ENCODE assay signal across 10 mouse cellular contexts in genomic region chr12:79506421-79506820, GRCm38 (mm10).
DNase-seq lines count a peak whose midpoint lies in the region; ATAC-seq and TF ChIP-seq lines count a peak whose summit lies in the region.
"Had no signal": no experiment of that assay in that cellular context is flagged by ENCODE, and none has a peak within 500 bp of the region (broad histone marks: within the 10 kb centered on the region; RNA-seq: fewer than 3 reads in every experiment).

No protein-coding gene starts in this region.

- peak; percentile 39 for DNase-seq in gastrocnemius, adult 2 months
- no peak for DNase-seq in gastrocnemius, postnatal 10 days
- DNase-seq in lung, postnatal 0 days (ENCODE audit: low spot score): no peak
- DNase-seq in kidney, adult 9 months: peak; percentile 63
- DNase-seq in layer of hippocampus, adult 11-12 months (ENCODE audit: low spot score): no peak
- DNase-seq in left cerebral cortex, adult 8-10 months (ENCODE audit: low spot score in 2 of 2): no peak

- intact Hi-C loops in gastrocnemius, adult 2 months (cut with DNase I): no loop called here

- no peak overlapping the region for H3K4me3 ChIP-seq in gastrocnemius, adult 2 months
- no peak overlapping the region for H3K4me3 ChIP-seq in lung, embryonic 16.5 days (ENCODE audit: low read length)
- H3K4me3 ChIP-seq in lung, postnatal 0 days (ENCODE audit: low read depth, low read length): no peak overlapping the region
- H3K4me3 ChIP-seq in stomach, embryonic 14.5 days (ENCODE audit: low read depth, low read length): no peak overlapping the region
- H3K4me3 ChIP-seq: midbrain, embryonic 12.5 days had no signal

- WGBS in lung, embryonic 16.5 days: 42% methylated on average over 4 of the region's 4 CpGs
- WGBS in lung, postnatal 0 days: 40% methylated on average over 4 of the region's 4 CpGs
- WGBS in stomach, embryonic 14.5 days: 44% methylated on average over 4 of the region's 4 CpGs

- no peak overlapping the region for H3K4me2 ChIP-seq in lung, embryonic 16.5 days (ENCODE audit: low read depth, low read length)
- H3K4me2 ChIP-seq in lung, postnatal 0 days (replicated peaks; ENCODE audit: low read depth, low read length): no peak overlapping the region
- H3K4me2 ChIP-seq in stomach, embryonic 14.5 days (replicated peaks; ENCODE audit: low read depth, low read length): no peak overlapping the region
- H3K4me2 ChIP-seq: midbrain, embryonic 12.5 days had no signal

- H3K9ac ChIP-seq in lung, embryonic 16.5 days (ENCODE audit: low read length): no peak overlapping the region
- H3K9ac ChIP-seq in lung, postnatal 0 days (replicated peaks; ENCODE audit: low read depth): no peak overlapping the region
- H3K9ac ChIP-seq in stomach, embryonic 14.5 days (replicated peaks; ENCODE audit: low read depth, low read length): no peak overlapping the region
- H3K9ac ChIP-seq: midbrain, embryonic 12.5 days had no signal

- no peaks in the 10 kb centered on the region for H3K27me3 ChIP-seq in lung, embryonic 16.5 days (ENCODE audit: control insufficient read depth, insufficient read depth, low read depth, low read length)
- H3K27me3 ChIP-seq in lung, postnatal 0 days (replicated peaks; ENCODE audit: insufficient read depth, low read length): no peaks in the 10 kb centered on the region
- H3K27me3 ChIP-seq in stomach, embryonic 14.5 days (ENCODE audit: control insufficient read depth, insufficient read depth, low read length): no peaks in the 10 kb centered on the region
- H3K27me3 ChIP-seq: midbrain, embryonic 12.5 days had no signal

- ATAC-seq in lung, embryonic 16.5 days (ENCODE audit: low read depth): no peak
- no peak for ATAC-seq in lung, postnatal 0 days
- ATAC-seq in stomach, embryonic 14.5 days (ENCODE audit: insufficient number of reproducible peaks, insufficient read depth, low FRiP score, low read depth): peak; percentile 38; the same call in 1 of the 2 replicates
- ATAC-seq: CD4-positive, CD25-positive, alpha-beta regulatory T cell, adult 4 months had no signal

- peak overlapping the region; percentile 67 for H3K27ac ChIP-seq in gastrocnemius, adult 2 months
- peak overlapping the region; percentile 61; the same call in 1 of the 2 replicates for H3K27ac ChIP-seq in lung, embryonic 16.5 days (ENCODE audit: low read length)
- no peak overlapping the region for H3K27ac ChIP-seq in lung, postnatal 0 days (ENCODE audit: low read length)
- H3K27ac ChIP-seq in stomach, embryonic 14.5 days (ENCODE audit: low read length): peak overlapping the region; percentile 91

- no peak for TF ChIP-seq EP300 in lung, postnatal 0 days (IDR thresholded peaks at IDR 0.05)

- peaks cover 40% of the 10 kb centered on the region for H3K4me1 ChIP-seq in lung, embryonic 16.5 days (replicated peaks; ENCODE audit: control insufficient read depth, insufficient read depth, low read length)
- peaks cover 13% of the 10 kb centered on the region; the same call in 1 of the 2 replicates for H3K4me1 ChIP-seq in lung, postnatal 0 days (ENCODE audit: insufficient read depth, low read depth, low read length)
- peaks cover 40% of the 10 kb centered on the region for H3K4me1 ChIP-seq in stomach, embryonic 14.5 days (ENCODE audit: control insufficient read depth, insufficient read depth, low read length)

- TF ChIP-seq CTCF in gastrocnemius, adult 2 months (IDR thresholded peaks at IDR 0.05): no peak
- TF ChIP-seq CTCF in lung, postnatal 0 days (IDR thresholded peaks at IDR 0.05): no peak

- H3K36me3 ChIP-seq in lung, embryonic 16.5 days (ENCODE audit: control insufficient read depth, insufficient read depth, low read length): no peaks in the 10 kb centered on the region
- H3K36me3 ChIP-seq in lung, postnatal 0 days (ENCODE audit: insufficient read depth, low read length): no peaks in the 10 kb centered on the region
- no peaks in the 10 kb centered on the region for H3K36me3 ChIP-seq in stomach, embryonic 14.5 days (ENCODE audit: control insufficient read depth, insufficient read depth, low read length)
- H3K36me3 ChIP-seq: midbrain, embryonic 12.5 days had no signal

- H3K9me3 ChIP-seq in lung, embryonic 16.5 days (ENCODE audit: control insufficient read depth, low read length): no peaks in the 10 kb centered on the region
- H3K9me3 ChIP-seq in lung, postnatal 0 days (ENCODE audit: low read length): no peaks in the 10 kb centered on the region
- H3K9me3 ChIP-seq in stomach, embryonic 14.5 days (ENCODE audit: control insufficient read depth, low read depth, low read length): no peaks in the 10 kb centered on the region
- H3K9me3 ChIP-seq: midbrain, embryonic 12.5 days had no signal

Comparison
In these comparisons a context has a peak if more than half of its experiments do, and no peak if none do; other contexts are left out.
1. DNase-seq: peak in gastrocnemius, adult 2 months (single experiment) and kidney, adult 9 months (single experiment); none in gastrocnemius, postnatal 10 days (single experiment), lung, postnatal 0 days (single experiment), layer of hippocampus, adult 11-12 months (single experiment) and left cerebral cortex, adult 8-10 months (0 of 2).